Mouse (Mus musculus) neural tube, embryonic 11.5 days (tissue): ENCODE results near the gene Vps33a. TPM values are rescaled to one million over a fixed set of nuclear protein-coding genes. Genes with fewer than 3 reads are reported as not detected.

Experiments
- ATAC-seq: fragments of 200-750 bp; cut with Nextera tagmentation; 2 replicates; pipeline ENCODE4 v1.8.0; 2017; ENCODE audit warnings: moderate number of reproducible peaks, mild to moderate bottlenecking, moderate TSS enrichment, moderate library complexity; ENCODE audit not compliant: insufficient read depth, low FRiP score, low TSS enrichment
- DNase-seq: peaks from one replicate; pipeline ENCODE4 v3.0.0-alpha.2; 2015; ENCODE audit warnings: low spot score
- H3K27ac ChIP-seq: fragments of 300-500 bp; sonication (generic); 2 replicates; pipeline ENCODE4 v1.5.1; 2014; ENCODE audit warnings: low read depth, mild to moderate bottlenecking, low read length
- H3K27me3 ChIP-seq: fragments of 300-500 bp; sonication (generic); 2 replicates; pipeline ENCODE4 v1.6.1; 2014; ENCODE audit warnings: mild to moderate bottlenecking, low read length, mixed read lengths; ENCODE audit not compliant: control insufficient read depth, insufficient read depth
- H3K36me3 ChIP-seq: fragments of 300-500 bp; sonication (generic); 2 replicates; pipeline ENCODE4 v1.6.1; 2014; ENCODE audit warnings: mild to moderate bottlenecking, low read length, moderate library complexity, mixed read lengths; ENCODE audit not compliant: control insufficient read depth, insufficient read depth
- H3K4me1 ChIP-seq: fragments of 300-500 bp; sonication (generic); 2 replicates; pipeline ENCODE4 v1.6.1; 2014; ENCODE audit warnings: low read length, mixed read lengths; ENCODE audit not compliant: control insufficient read depth, insufficient read depth
- H3K4me2 ChIP-seq: fragments of 300-500 bp; sonication (generic); 2 replicates; pipeline ENCODE4 v1.6.1; 2014; ENCODE audit warnings: low read depth, mild to moderate bottlenecking, moderate library complexity
- H3K4me3 ChIP-seq: fragments of 300-500 bp; sonication (generic); 2 replicates; pipeline ENCODE4 v1.5.1; 2014; ENCODE audit warnings: low read depth, low read length
- H3K9ac ChIP-seq: fragments of 300-500 bp; sonication (generic); 2 replicates; pipeline ENCODE4 v1.6.1; 2014; ENCODE audit warnings: mild to moderate bottlenecking, low read length
- H3K9me3 ChIP-seq: fragments of 300-500 bp; sonication (generic); 2 replicates; pipeline ENCODE4 v1.6.1; 2016; ENCODE audit warnings: low read length; ENCODE audit not compliant: control insufficient read depth
- WGBS: fragments of 180-500 bp; shearing (Covaris S2); extraction: QIAGEN DNeasy Blood & Tissue Kit; methylation state at CpG from one replicate; pipeline ENCODE4 v1.1.7; 2014; 5-methylcytosine and 5-hydroxymethylcytosine counted together
- microRNA-seq: library from miRNA; unstranded; fragments of <30 nt; microRNA quantifications from one replicate; pipeline ENCODE4, GENCODE M21; 2016
- polyA plus RNA-seq: library from polyadenylated mRNA; unstranded; fragments of >200 nt; fragmentation: Nextera tagmentation; extraction: Ambion mirVana; gene quantifications from 2 replicates; pipeline ENCODE4 v1.2.1, GENCODE M21; 2014

Vps33a gene
- polyA plus RNA-seq, 1 experiment from 2014 or later, result 39.7 TPM

- no peak overlapping the region for H3K9ac ChIP-seq
- no peaks in the 10 kb centered on the region for H3K27me3 ChIP-seq
- DNase-seq (no peak), ATAC-seq (no peak)
- WGBS, result 43% methylated on average over 4 of the region's 4 CpGs
- H3K36me3 ChIP-seq, result no peaks in the 10 kb centered on the region
- no peaks in the 10 kb centered on the region for H3K9me3 ChIP-seq
- H3K4me2 ChIP-seq, result no peak overlapping the region
- no peak overlapping the region for H3K4me3 ChIP-seq
- H3K4me1 ChIP-seq, result no peaks in the 10 kb centered on the region
- H3K27ac ChIP-seq, result no peak overlapping the region
Observed at GRCm38 (mm10) chr5:123499717-123500116, 73.1 kb downstream of the Vps33a start.

- WGBS, result 46% methylated on average over 9 of the region's 9 CpGs
- Histone ChIP-seq H3K27me3 (no peaks in the 10 kb centered on the region), H3K4me2 (no peak overlapping the region), H3K9me3 (no peaks in the 10 kb centered on the region), H3K36me3 (no peaks in the 10 kb centered on the region), H3K4me1 (0 out of 2 replicates have a peak, but pooled peaks cover 4% of the 10 kb centered on the region), H3K9ac (no peak overlapping the region), H3K4me3 (no peak overlapping the region), H3K27ac (no peak overlapping the region)
- ATAC-seq (no peak), DNase-seq (no peak)
Observed at GRCm38 (mm10) chr5:123489935-123490334, 82.9 kb downstream of the Vps33a start.

- H3K9ac ChIP-seq, result no peak within 1 kb of the TSS
- H3K4me3 ChIP-seq, result 0 out of 2 replicates have a peak within 1 kb of the TSS, but pooled peaks have one; percentile 7
- WGBS, result 9% methylated on average over 25 of the region's 25 CpGs
- peak within 1 kb of the TSS; percentile 45 for H3K4me2 ChIP-seq
- no peaks in the 10 kb centered on the region for H3K36me3 ChIP-seq
- 0 out of 2 replicates have a peak, but pooled peaks cover 4% of the 10 kb centered on the region for H3K4me1 ChIP-seq
- DNase-seq (peak; percentile 70), ATAC-seq (0 out of 2 replicates have a peak, but pooled peaks have one; percentile 41)
- H3K9me3 ChIP-seq, result no peaks in the 10 kb centered on the region
- H3K27me3 ChIP-seq, result no peaks in the 10 kb centered on the region
- no peak within 1 kb of the TSS for H3K27ac ChIP-seq
Observed at GRCm38 (mm10) chr5:123489112-123489785, 83.6 kb downstream of the Vps33a start, which contains the start of the genes Lrrc43 and Il31. Gene Lrrc43, plus strand, starts transcription at chr5:123489305. Gene Il31, minus strand, starts transcription at chr5:123489489.

- Histone ChIP-seq H3K9me3 (no peaks in the 10 kb centered on the region), H3K4me1 (0 out of 2 replicates have a peak, but pooled peaks cover 4% of the 10 kb centered on the region), H3K27me3 (no peaks in the 10 kb centered on the region), H3K9ac (no peak overlapping the region), H3K36me3 (no peaks in the 10 kb centered on the region), H3K4me2 (no peak overlapping the region), H3K27ac (no peak overlapping the region), H3K4me3 (no peak overlapping the region)
- no peak for DNase-seq
- ATAC-seq, result no peak
- WGBS, result 87% methylated on average over 11 of the region's 11 CpGs
Observed at GRCm38 (mm10) chr5:123487659-123488395, 85.0 kb downstream of the Vps33a start.

Small RNAs within 50 kb of the gene (microRNA-seq; reads per million reads assigned to microRNA genes)
- gene Mir7647, result not detected

Other genes starting within 250 kb of the Vps33a start
- 55.9 and 56.7 TPM in 2 replicates for gene Bcl7a, start 229.2 kb downstream of the Vps33a start, polyA plus RNA-seq
- gene Mlxip, start 178.2 kb downstream of the Vps33a start, polyA plus RNA-seq, result 22.6 TPM in 2 replicates
- not detected in 2 replicates for gene Lrrc43, start 83.7 kb downstream of the Vps33a start, polyA plus RNA-seq
- not detected in 2 replicates for gene Il31, start 83.5 kb downstream of the Vps33a start, polyA plus RNA-seq
- gene B3gnt4, start 62.6 kb downstream of the Vps33a start, polyA plus RNA-seq, result 1.4 and 1.5 TPM in 2 replicates
- 142 and 143 TPM in 2 replicates for gene Diablo, start 48.9 kb downstream of the Vps33a start, polyA plus RNA-seq
- 0.27 TPM in 1 of 2 replicates, not detected in the other for gene Gm49027, start 47.5 kb downstream of the Vps33a start, polyA plus RNA-seq
- 45.1 and 52.2 TPM in 2 replicates for gene Clip1, start 111.6 kb upstream of the Vps33a start, polyA plus RNA-seq
- gene Zcchc8, start 148.1 kb upstream of the Vps33a start, polyA plus RNA-seq, result 71.3 and 80.5 TPM in 2 replicates
- gene Rsrc2, start 176.4 kb upstream of the Vps33a start, polyA plus RNA-seq, result 154 and 166 TPM in 2 replicates
- 30.8 and 36.2 TPM in 2 replicates for gene Kntc1, start 176.7 kb upstream of the Vps33a start, polyA plus RNA-seq